Mouse (Mus musculus) ES-E14 (cell line): ENCODE measurements around the gene Leap2. TPM values are rescaled to one million over a fixed set of nuclear protein-coding genes. Genes with fewer than 3 reads are reported as not detected.

Experiments used
- DNase-seq: peaks from one replicate; pipeline ENCODE4 v3.0.0-alpha.2; 2013; ENCODE audit warnings: low read depth, low spot score
- H3K27ac ChIP-seq: 2 replicates; pipeline ENCODE4 v1.5.1; 2012; ENCODE audit warnings: low read depth, mild to moderate bottlenecking, low read length, moderate library complexity, mixed read lengths; ENCODE audit not compliant: poor library complexity, insufficient read depth, severe bottlenecking
- H3K36me3 ChIP-seq: 2 replicates; pipeline ENCODE4 v1.6.1; 2012; ENCODE audit warnings: mild to moderate bottlenecking, low read length, moderate library complexity, mixed read lengths; ENCODE audit not compliant: control insufficient read depth, poor library complexity, insufficient read depth, severe bottlenecking
- H3K4me1 ChIP-seq, 2 experiments: fragments of 150-350 bp in 1 of 2; sonication (generic) in 1 of 2; 2 replicates each; pipeline ENCODE4 v1.6.1; 2012; ENCODE audit warnings: low read length in 2 of 2, mild to moderate bottlenecking in 1 of 2, mixed read lengths in 1 of 2; ENCODE audit not compliant: control insufficient read depth in 2 of 2, insufficient read depth in 2 of 2, poor library complexity in 1 of 2
- H3K4me3 ChIP-seq, 2 experiments: fragments of 150-350 bp in 1 of 2; sonication (generic) in 1 of 2; 2 replicates each; pipeline ENCODE4 v1.5.1; 2012; ENCODE audit warnings: low read length in 2 of 2, low read depth in 1 of 2, mild to moderate bottlenecking in 1 of 2, mixed read lengths in 1 of 2; ENCODE audit not compliant: insufficient read depth in 1 of 2, poor library complexity in 1 of 2, severe bottlenecking in 1 of 2
- H3K9ac ChIP-seq: 2 replicates; pipeline ENCODE4 v1.6.1; 2012; ENCODE audit warnings: low read depth, mild to moderate bottlenecking, low read length, mixed read lengths; ENCODE audit not compliant: poor library complexity, insufficient read depth, severe bottlenecking
- H3K9me3 ChIP-seq: fragments of 150-350 bp; sonication (generic); 2 replicates; pipeline ENCODE4 v1.6.1; 2012; ENCODE audit warnings: low read depth, mild to moderate bottlenecking, low read length; ENCODE audit not compliant: control insufficient read depth, insufficient read depth
- CHD2 ChIP-seq: IDR thresholded peaks from 2 replicates; pipeline ENCODE4 v1.6.1; 2014; ENCODE audit warnings: mild to moderate bottlenecking, low read depth, low read length, inconsistent platforms
- HCFC1 ChIP-seq: IDR thresholded peaks from 2 replicates; pipeline ENCODE4 v1.6.1; 2012; ENCODE audit warnings: low read length, inconsistent platforms, borderline replicate concordance; ENCODE audit not compliant: insufficient read depth
- MAFK ChIP-seq: IDR thresholded peaks from 2 replicates; pipeline ENCODE4 v1.6.1; 2014; ENCODE audit warnings: mild to moderate bottlenecking, low read depth, low read length, inconsistent platforms; ENCODE audit not compliant: insufficient read depth
- ZC3H11A ChIP-seq: IDR thresholded peaks from 2 replicates; pipeline ENCODE4 v1.6.1; 2012; ENCODE audit warnings: low read depth, mild to moderate bottlenecking, inconsistent platforms, low read length, borderline replicate concordance
- ZNF384 ChIP-seq: IDR thresholded peaks from 2 replicates; pipeline ENCODE4 v1.6.1; 2012; ENCODE audit warnings: low read depth, low read length, inconsistent platforms
- in situ Hi-C, 2 experiments: fragments of 600-800 bp; cut with MboI; formaldehyde crosslinking; loops; one replicate each; pipeline ENCODE4 v1.15.1; 2025; ENCODE audit warnings: low sequenced_read_pairs in 2 of 2, inconsistent platforms in 1 of 2; ENCODE audit not compliant: unreplicated experiment in 2 of 2
- total RNA-seq: library from RNA; depleted of rRNA; stranded (reverse); fragments of 300-350 nt; gene quantifications from 2 replicates; pipeline ENCODE4 v1.2.3, GENCODE M21; 2012; rRNA removed

Leap2 gene
- not detected in 2 replicates for total RNA-seq

GRCm38 (mm10) chr11:53423036-53423435 lies at the start of gene Leap2:
Gene Leap2, minus strand, starts transcription at chr11:53423170.
- no peak for DNase-seq
- H3K4me3 ChIP-seq: no peak within 1 kb of the TSS

GRCm38 (mm10) chr11:53472709-53473108 lies 49.7 kb upstream of the Leap2 start:
- TF ChIP-seq MAFK (no peak), HCFC1 (no peak), CHD2 (no peak), ZNF384 (no peak), ZC3H11A (no peak)
- in situ Hi-C loops: no loop called here
- no peaks in the 10 kb centered on the region for H3K4me1 ChIP-seq
- DNase-seq: no peak
- H3K9ac ChIP-seq: no peak overlapping the region
- H3K9me3 ChIP-seq: no peaks in the 10 kb centered on the region
- no peaks in the 10 kb centered on the region for H3K36me3 ChIP-seq
- H3K27ac ChIP-seq: no peak overlapping the region
- no peak overlapping the region for H3K4me3 ChIP-seq

More at GRCm38 (mm10) chr11:53423036-53423435, at the start of gene Leap2:
- no peak within 1 kb of the TSS for H3K9ac ChIP-seq
- H3K9me3 ChIP-seq: no peaks in the 10 kb centered on the region
- TF ChIP-seq CHD2: no peak
- no peak for TF ChIP-seq MAFK
- no peak for TF ChIP-seq HCFC1
- TF ChIP-seq ZNF384: no peak
- TF ChIP-seq ZC3H11A: no peak
- H3K4me1 ChIP-seq: no peaks in the 10 kb centered on the region
- H3K36me3 ChIP-seq: peaks cover 11% of the 10 kb centered on the region
- in situ Hi-C loops: no loop called here
- no peak within 1 kb of the TSS for H3K27ac ChIP-seq

- peaks cover 3 to 5% of the 10 kb centered on the region in 2 experiments; a peak in 3 of 4 replicates for H3K4me1 ChIP-seq
Measured at GRCm38 (mm10) chr11:53469968-53470695, 47.2 kb upstream of the Leap2 start, which contains the start of gene Gm9837. Gene Gm9837, minus strand, starts transcription at chr11:53470479.

GRCm38 (mm10) chr11:53469294-53469967 lies 46.5 kb upstream of the Leap2 start:
- DNase-seq: no peak
- H3K27ac ChIP-seq: no peak overlapping the region
- TF ChIP-seq MAFK (no peak), ZC3H11A (no peak), HCFC1 (no peak), ZNF384 (no peak), CHD2 (no peak)
- in situ Hi-C loops: no loop called here
- H3K9me3 ChIP-seq: no peaks in the 10 kb centered on the region
- H3K4me3 ChIP-seq: no peak overlapping the region
- no peak overlapping the region for H3K9ac ChIP-seq
- H3K4me1 ChIP-seq: peaks cover 3 to 5% of the 10 kb centered on the region in 2 experiments; a peak in 3 of 4 replicates
- no peaks in the 10 kb centered on the region for H3K36me3 ChIP-seq

More at GRCm38 (mm10) chr11:53469968-53470695, 47.2 kb upstream of the Leap2 start, which contains the start of gene Gm9837:
- no peaks in the 10 kb centered on the region for H3K9me3 ChIP-seq
- no peak within 1 kb of the TSS for H3K27ac ChIP-seq
- in situ Hi-C loops: no loop called here
- TF ChIP-seq ZC3H11A (0 out of 2 replicates have a peak, but pooled peaks have one; percentile 12), HCFC1 (no peak)
- no peak within 1 kb of the TSS for H3K4me3 ChIP-seq
- H3K36me3 ChIP-seq: no peaks in the 10 kb centered on the region
- no peak within 1 kb of the TSS for H3K9ac ChIP-seq
- peak; percentile 81 for DNase-seq
